Mouse (Mus musculus) midbrain, embryonic 16.5 days (tissue): ENCODE results near the gene Krt4. TPM values are rescaled to one million over a fixed set of nuclear protein-coding genes. Genes with fewer than 3 reads are reported as not detected.

ENCODE experiments used
- microRNA-seq: library from miRNA; unstranded; fragments of <30 nt; microRNA quantifications from one replicate; pipeline ENCODE4, GENCODE M21; 2017
- polyA plus RNA-seq: library from polyadenylated mRNA; unstranded; fragments of >200 nt; fragmentation: Nextera tagmentation; extraction: Ambion mirVana; gene quantifications from 2 replicates; pipeline ENCODE4 v1.2.1, GENCODE M21; 2015

Gene Krt4
- polyA plus RNA-seq, 1 experiment from 2014 or later: not detected

Small RNA genes lying within 50 kb of the gene (microRNA-seq; reads per million reads assigned to microRNA genes)
- gene Gm44356: not detected

Other genes starting within 250 kb of the Krt4 start
- gene Krt6b, start 244.4 kb downstream of the Krt4 start, polyA plus RNA-seq: not detected in 2 replicates
- gene Krt6a, start 230.4 kb downstream of the Krt4 start, polyA plus RNA-seq: not detected in 2 replicates
- 0.08 TPM in 1 of 2 replicates, not detected in the other for gene Krt5, start 211.8 kb downstream of the Krt4 start, polyA plus RNA-seq
- gene Krt71, start 181.6 kb downstream of the Krt4 start, polyA plus RNA-seq: 0.09 and 0.21 TPM in 2 replicates
- gene Krt72, start 138.3 kb downstream of the Krt4 start, polyA plus RNA-seq: not detected in 2 replicates
- gene Krt73, start 122.4 kb downstream of the Krt4 start, polyA plus RNA-seq: 0.31 and 0.43 TPM in 2 replicates
- gene Krt2, start 106.6 kb downstream of the Krt4 start, polyA plus RNA-seq: not detected in 2 replicates
- gene Krt1, start 73.9 kb downstream of the Krt4 start, polyA plus RNA-seq: 14.5 and 14.7 TPM in 2 replicates
- gene Krt77, start 55.0 kb downstream of the Krt4 start, polyA plus RNA-seq: 0.45 and 0.73 TPM in 2 replicates
- 0.13 TPM in 1 of 2 replicates, not detected in the other for gene Krt76, start 31.8 kb downstream of the Krt4 start, polyA plus RNA-seq
- 0.25 and 0.51 TPM in 2 replicates for gene Krt79, start 15.6 kb upstream of the Krt4 start, polyA plus RNA-seq
- not detected in 2 replicates for gene Krt78, start 29.6 kb upstream of the Krt4 start, polyA plus RNA-seq
- gene Krt8, start 79.7 kb upstream of the Krt4 start, polyA plus RNA-seq: 2.2 TPM in 2 replicates
- 3.8 and 5.1 TPM in 2 replicates for gene Krt18, start 103.4 kb upstream of the Krt4 start, polyA plus RNA-seq
- 87.3 and 90.0 TPM in 2 replicates for gene Eif4b, start 149.0 kb upstream of the Krt4 start, polyA plus RNA-seq
- gene Tns2, start 175.7 kb upstream of the Krt4 start, polyA plus RNA-seq: 7.4 and 9.4 TPM in 2 replicates
- gene Spryd3, start 211.5 kb upstream of the Krt4 start, polyA plus RNA-seq: 81.1 and 95.9 TPM in 2 replicates
- gene Igfbp6, start 219.6 kb upstream of the Krt4 start, polyA plus RNA-seq: 2.5 and 3.1 TPM in 2 replicates
- 0.21 TPM in 1 of 2 replicates, not detected in the other for gene Soat2, start 225.8 kb upstream of the Krt4 start, polyA plus RNA-seq